Mouse (Mus musculus) thymus, adult 18-20 months (tissue): ENCODE measurements around the gene Fbxo28.
"Not testable (repeated sequence)": the region's sequence is repeated elsewhere in the genome, so short reads cannot be mapped to it uniquely, and the experiment has no call there.

ENCODE experiments used
- DNase-seq, 2 experiments: peaks; one replicate each; pipeline ENCODE4 v3.0.0; 2022; ENCODE audit warnings: mixed read lengths in 2 of 2

The Fbxo28 gene

GRCm38 (mm10) chr1:182340281-182340680, 1.1 kb downstream of the Fbxo28 start:
- DNase-seq: no peak

GRCm38 (mm10) chr1:182338961-182339565, 2.4 kb downstream of the Fbxo28 start:
- no peak for DNase-seq

GRCm38 (mm10) chr1:182333766-182334437, 7.5 kb downstream of the Fbxo28 start:
- no peak for DNase-seq

- DNase-seq: no peak
Observed at GRCm38 (mm10) chr1:182332090-182333034, 9.1 kb downstream of the Fbxo28 start.

- DNase-seq: no peak
Observed at GRCm38 (mm10) chr1:182325919-182326318, 15.5 kb downstream of the Fbxo28 start.

GRCm38 (mm10) chr1:182324552-182324951, 16.9 kb downstream of the Fbxo28 start:
- no peak for DNase-seq

- no peak for DNase-seq
Observed at GRCm38 (mm10) chr1:182323139-182323538, 18.3 kb downstream of the Fbxo28 start.

- DNase-seq: no peak
Observed at GRCm38 (mm10) chr1:182314201-182314600, 27.2 kb downstream of the Fbxo28 start.

GRCm38 (mm10) chr1:182313181-182313580, 28.2 kb downstream of the Fbxo28 start:
- DNase-seq: no peak

- no peak for DNase-seq
Observed at GRCm38 (mm10) chr1:182311376-182311775, 30.1 kb downstream of the Fbxo28 start.

- DNase-seq: no peak
Observed at GRCm38 (mm10) chr1:182310316-182310715, 31.1 kb downstream of the Fbxo28 start.

GRCm38 (mm10) chr1:182309403-182309802, 32.0 kb downstream of the Fbxo28 start:
- no peak for DNase-seq

GRCm38 (mm10) chr1:182302916-182303315, 38.5 kb downstream of the Fbxo28 start:
- no peak for DNase-seq

GRCm38 (mm10) chr1:182302176-182302870, 39.1 kb downstream of the Fbxo28 start:
- no peak for DNase-seq

GRCm38 (mm10) chr1:182297821-182298220, 43.6 kb downstream of the Fbxo28 start:
- no peak for DNase-seq

- no peak for DNase-seq
Observed at GRCm38 (mm10) chr1:182297246-182297645, 44.2 kb downstream of the Fbxo28 start.

- DNase-seq: no peak
Observed at GRCm38 (mm10) chr1:182296816-182297215, 44.6 kb downstream of the Fbxo28 start.

- DNase-seq: no peak
Observed at GRCm38 (mm10) chr1:182296141-182296540, 45.3 kb downstream of the Fbxo28 start.

GRCm38 (mm10) chr1:182292291-182292690, 49.1 kb downstream of the Fbxo28 start:
- DNase-seq: peak; percentile 27 to 59

- not testable (repeated sequence) for DNase-seq
Observed at GRCm38 (mm10) chr1:182290741-182291140, 50.7 kb downstream of the Fbxo28 start.

- no peak for DNase-seq
Observed at GRCm38 (mm10) chr1:182289781-182290180, 51.6 kb downstream of the Fbxo28 start.

- no peak for DNase-seq
Observed at GRCm38 (mm10) chr1:182288601-182289000, 52.8 kb downstream of the Fbxo28 start.

- no peak for DNase-seq
Observed at GRCm38 (mm10) chr1:182287781-182288180, 53.6 kb downstream of the Fbxo28 start.
